Mouse (Mus musculus) gastrocnemius, postnatal 25 days (tissue): ENCODE measurements around the gene Ntn1. TPM values are rescaled to one million over a fixed set of nuclear protein-coding genes. Genes with fewer than 3 reads are reported as not detected.

ENCODE experiments used
- DNase-seq: peaks from one replicate; pipeline ENCODE4 v3.0.0; 2022
- microRNA-seq, 2 experiments: library from miRNA; unstranded; fragments of <30 nt; microRNA quantifications; one replicate each; pipeline ENCODE4 v1.2.0; 2021; ENCODE audit warnings: borderline replicate concordance in 2 of 2
- total RNA-seq, 2 experiments: library from RNA; stranded (reverse); gene quantifications; 1 replicate in 1 of 2; 2 replicates in 1 of 2; pipeline ENCODE4 v1.2.3; 2021

Gene Ntn1
- total RNA-seq, 2 experiments from 2014 or later = 4.6 to 5.1 TPM

- DNase-seq = no peak
Measured at GRCm38 (mm10) chr11:68177415-68177814, 223.2 kb downstream of the Ntn1 start.

GRCm38 (mm10) chr11:68176550-68176949 is 224.1 kb downstream of the Ntn1 start:
- no peak for DNase-seq

- DNase-seq = no peak
Measured at GRCm38 (mm10) chr11:68172648-68173045, 228.0 kb downstream of the Ntn1 start.

- no peak for DNase-seq
Measured at GRCm38 (mm10) chr11:68171973-68172647, 228.5 kb downstream of the Ntn1 start.

GRCm38 (mm10) chr11:68168427-68168826 is 232.2 kb downstream of the Ntn1 start:
- DNase-seq = no peak

- DNase-seq = no peak
Measured at GRCm38 (mm10) chr11:68164408-68164807, 236.2 kb downstream of the Ntn1 start.

GRCm38 (mm10) chr11:68159867-68160266 is 240.8 kb downstream of the Ntn1 start:
- DNase-seq = no peak

Small RNAs within 50 kb of the gene (microRNA-seq; reads per million reads assigned to microRNA genes)
- gene Mir6406 = 0 reads per million in 2 experiments

Other genes starting within 250 kb of the Ntn1 start
- gene Pik3r5, start 31.3 kb upstream of the Ntn1 start, total RNA-seq = under 1 TPM; 0.31 to 0.51 TPM
- gene Pik3r6, start 102.2 kb upstream of the Ntn1 start, total RNA-seq = 1 to 10 TPM; 1.5 to 3.4 TPM
- not detected for gene Mfsd6l, start 155.4 kb upstream of the Ntn1 start, total RNA-seq
- gene Ccdc42, start 186.2 kb upstream of the Ntn1 start, total RNA-seq = not detected